Mouse (Mus musculus) brain, embryonic 14.5 days (tissue): ENCODE measurements around the gene Slc43a1. TPM values are rescaled to one million over a fixed set of nuclear protein-coding genes. Genes with fewer than 3 reads are reported as not detected.
A peak's percentile ranks its signal among the peaks of the same experiment; 100 is the strongest.

Experiments
- DNase-seq: peaks from one replicate; pipeline ENCODE4 v3.0.0-alpha.2; 2011; ENCODE audit warnings: low read depth
- CTCF ChIP-seq: fragments of 200-500 bp; IDR thresholded peaks from 2 replicates; pipeline ENCODE4 v1.5.1; 2012; ENCODE audit warnings: inconsistent platforms, mild to moderate bottlenecking, moderate library complexity, borderline replicate concordance; ENCODE audit not compliant: insufficient read depth, insufficient read length; ENCODE audit errors: extremely low read depth
- POLR2A ChIP-seq: fragments of 200-500 bp; IDR thresholded peaks from 2 replicates; pipeline ENCODE4 v1.6.1; 2012; ENCODE audit warnings: mild to moderate bottlenecking, inconsistent platforms, borderline replicate concordance; ENCODE audit not compliant: poor library complexity, insufficient read depth, insufficient read length, severe bottlenecking; ENCODE audit errors: extremely low read depth
- polyA plus RNA-seq: library from polyadenylated mRNA; depleted of rRNA; stranded (reverse); fragments of >200 nt; gene quantifications from 2 replicates; pipeline ENCODE4 v1.2.3, GENCODE M21; 2012

Gene Slc43a1
- polyA plus RNA-seq, 1 experiment: 3.4 TPM

DNA sequence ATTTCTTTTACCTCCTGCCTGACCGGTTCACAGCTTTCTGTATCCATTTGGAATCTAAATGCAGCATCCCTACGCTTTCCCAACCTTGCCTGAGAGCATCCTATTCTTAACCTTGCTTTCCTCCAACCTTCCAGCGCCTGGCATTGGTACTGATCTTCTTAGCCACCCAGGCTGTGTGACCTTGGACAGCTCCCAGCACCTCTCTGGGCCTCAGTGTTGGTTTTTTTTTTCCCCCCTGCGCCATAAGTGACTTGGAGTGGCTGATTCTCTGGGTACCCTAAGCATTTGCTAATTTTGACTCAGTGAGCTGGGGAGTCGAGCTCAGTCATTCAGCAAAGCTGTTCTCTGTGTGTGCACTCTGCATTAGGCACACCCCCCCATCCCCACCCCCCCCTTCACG lies 37.2 kb downstream of the Slc43a1 start:
- TF ChIP-seq POLR2A: no peak
- TF ChIP-seq CTCF: no peak
- no peak for DNase-seq

DNA sequence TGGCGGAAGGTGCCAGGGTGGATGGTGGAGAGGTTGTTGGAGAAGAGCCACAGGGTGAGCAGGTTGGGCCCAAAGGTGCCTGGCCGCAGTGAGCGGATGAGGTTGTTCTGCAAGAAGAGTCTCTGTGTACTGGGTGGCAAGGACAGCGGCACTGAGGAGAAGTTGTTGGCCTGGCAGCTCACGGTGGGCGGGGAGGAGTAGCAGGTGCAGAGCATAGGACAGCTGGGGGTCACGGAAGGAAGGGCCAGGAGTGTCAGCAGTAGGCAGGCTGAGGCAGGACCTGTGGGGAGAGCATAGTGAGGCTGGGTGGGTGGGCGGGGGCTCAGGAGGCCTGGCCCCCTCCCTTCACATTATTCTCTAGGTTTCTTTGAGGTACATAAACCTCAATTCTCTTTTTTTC lies 41.9 kb downstream of the Slc43a1 start:
- no peak for DNase-seq

DNA sequence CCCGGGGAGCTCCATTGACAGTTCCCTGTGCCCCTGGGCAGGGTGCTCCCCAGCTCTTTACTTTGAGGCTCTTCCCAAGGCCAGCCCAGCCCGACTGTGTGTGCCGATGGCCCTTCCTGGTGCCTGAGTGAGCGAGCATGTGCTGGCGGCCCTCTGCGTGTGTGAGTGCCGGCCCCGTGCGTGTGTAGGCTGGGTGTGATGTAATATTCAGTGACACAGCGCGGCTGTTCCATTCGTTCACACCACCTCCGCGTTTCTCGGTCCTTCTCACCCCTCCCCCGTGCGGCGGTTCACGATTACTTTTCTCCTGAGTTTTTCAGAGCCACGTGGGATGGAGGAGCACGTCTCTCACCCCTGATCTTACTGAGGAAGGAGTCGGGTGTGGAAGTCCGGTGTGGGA lies 44.0 kb downstream of the Slc43a1 start:
- no peak for TF ChIP-seq CTCF
- no peak for TF ChIP-seq POLR2A
- DNase-seq: no peak

More for the DNA sequence above, 41.9 kb downstream of the Slc43a1 start:
- TF ChIP-seq POLR2A (no peak), CTCF (no peak)

GRCm38 (mm10) chr2:84883084-84883483 lies 44.4 kb downstream of the Slc43a1 start:
- no peak for DNase-seq

GRCm38 (mm10) chr2:84883530-84883929 lies 44.9 kb downstream of the Slc43a1 start:
- no peak for DNase-seq
- TF ChIP-seq POLR2A (no peak), CTCF (no peak)

More at GRCm38 (mm10) chr2:84883084-84883483, 44.4 kb downstream of the Slc43a1 start:
- TF ChIP-seq CTCF: no peak
- no peak for TF ChIP-seq POLR2A

GRCm38 (mm10) chr2:84883942-84884341 lies 45.3 kb downstream of the Slc43a1 start:
- DNase-seq: no peak
- no peak for TF ChIP-seq CTCF
- no peak for TF ChIP-seq POLR2A

DNA sequence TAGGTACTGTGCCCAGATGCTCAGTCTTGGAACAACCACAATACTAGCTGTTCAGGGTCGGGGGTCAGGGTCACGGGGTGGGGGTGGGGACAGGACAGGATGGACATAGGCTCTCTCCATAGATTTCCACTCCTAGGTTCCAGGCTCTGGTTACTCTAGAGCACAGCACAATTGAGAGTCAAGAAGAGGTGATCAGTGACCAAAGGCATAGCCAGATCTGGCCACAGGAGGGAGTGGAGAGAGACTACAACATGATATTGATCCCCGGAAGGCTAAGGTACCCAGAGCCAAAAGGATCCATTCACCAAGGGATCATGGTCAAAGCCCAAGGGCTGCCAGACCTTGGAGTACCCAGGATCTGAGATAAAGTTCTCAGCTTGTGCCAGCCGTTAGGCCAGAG lies 46.0 kb downstream of the Slc43a1 start:
- TF ChIP-seq POLR2A: no peak
- TF ChIP-seq CTCF: 0 out of 2 replicates have a peak, but pooled peaks have one; percentile 0

GRCm38 (mm10) chr2:84885084-84886055 lies 46.7 kb downstream of the Slc43a1 start:
- DNase-seq: no peak
- no peak for TF ChIP-seq POLR2A
- TF ChIP-seq CTCF: no peak

More for the DNA sequence above, 46.0 kb downstream of the Slc43a1 start:
- no peak for DNase-seq

DNA sequence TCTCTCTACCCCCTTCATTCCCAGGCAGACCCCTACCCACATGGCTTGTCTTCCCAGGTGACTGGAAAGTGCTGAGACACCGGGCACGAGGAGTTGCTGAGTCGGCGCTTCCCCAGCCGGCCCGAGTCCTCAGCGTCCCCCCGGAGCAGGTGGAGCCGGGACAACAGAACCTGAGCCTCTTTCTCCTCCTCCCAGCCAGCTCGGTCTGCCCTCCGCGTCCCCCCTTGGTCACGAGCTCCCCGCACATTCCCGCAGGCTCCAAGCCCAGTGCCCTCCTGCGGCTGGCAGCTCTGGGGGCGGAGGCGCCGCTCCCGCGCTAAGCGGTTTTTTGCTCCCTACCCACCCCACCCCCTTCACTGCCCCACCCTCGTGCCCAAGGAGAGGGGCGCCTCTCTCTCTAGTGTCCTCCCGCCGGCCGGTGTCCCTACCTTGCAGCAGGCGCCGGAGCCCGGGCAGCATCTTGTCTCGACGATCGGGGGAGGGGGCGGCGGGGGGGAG lies 47.6 kb downstream of the Slc43a1 start, which contains the start of gene Rtn4rl2:
TSS of gene Rtn4rl2 (minus strand) at position 477 of the 498 bp plus-strand sequence.
- DNase-seq: peak; percentile 53
- TF ChIP-seq POLR2A (no peak), CTCF (no peak)

DNA sequence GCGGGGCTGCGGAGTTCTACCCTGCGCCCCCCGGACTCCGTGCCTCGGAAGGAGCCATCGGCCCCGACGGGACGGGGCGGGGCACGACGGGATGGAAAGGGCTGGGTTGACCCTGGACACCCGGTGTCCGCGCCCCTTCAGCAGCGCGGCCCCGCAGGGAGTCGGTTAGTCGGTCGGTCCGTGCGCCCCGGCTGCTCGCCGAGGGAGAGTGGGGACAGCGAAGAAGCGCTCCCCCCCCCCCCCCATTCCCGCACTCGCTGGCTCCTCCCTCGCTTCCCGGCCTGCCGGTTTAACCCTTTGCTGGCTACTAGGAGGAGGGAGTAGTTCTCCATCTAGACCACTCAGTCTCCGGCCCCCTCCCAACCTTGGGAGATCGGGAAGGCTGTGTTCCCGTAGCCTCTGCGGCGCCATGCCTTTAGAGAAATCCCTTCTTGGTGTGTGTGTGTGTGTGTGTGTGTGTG lies 48.2 kb downstream of the Slc43a1 start:
- TF ChIP-seq CTCF: no peak
- TF ChIP-seq POLR2A: 0 out of 2 replicates have a peak, but pooled peaks have one; percentile 17
- DNase-seq: peak; percentile 91
